Mouse (Mus musculus) thymus, adult 2 months (tissue): ENCODE measurements around the gene Snrk.

ENCODE experiments used
- CTCF ChIP-seq: fragments of 200-500 bp; IDR thresholded peaks from 2 replicates; pipeline ENCODE4 v1.5.1; 2012; ENCODE audit warnings: mild to moderate bottlenecking, control low read depth, low read length, moderate library complexity, borderline replicate concordance; ENCODE audit not compliant: control insufficient read depth, poor library complexity, insufficient read depth; ENCODE audit errors: extremely low read depth
- POLR2A ChIP-seq: fragments of 200-500 bp; IDR thresholded peaks from 2 replicates; pipeline ENCODE4 v1.6.1; 2012; ENCODE audit warnings: mild to moderate bottlenecking, low read length, control low read depth, moderate library complexity; ENCODE audit not compliant: control insufficient read depth, poor library complexity, insufficient read depth; ENCODE audit errors: extremely low read depth

DNA sequence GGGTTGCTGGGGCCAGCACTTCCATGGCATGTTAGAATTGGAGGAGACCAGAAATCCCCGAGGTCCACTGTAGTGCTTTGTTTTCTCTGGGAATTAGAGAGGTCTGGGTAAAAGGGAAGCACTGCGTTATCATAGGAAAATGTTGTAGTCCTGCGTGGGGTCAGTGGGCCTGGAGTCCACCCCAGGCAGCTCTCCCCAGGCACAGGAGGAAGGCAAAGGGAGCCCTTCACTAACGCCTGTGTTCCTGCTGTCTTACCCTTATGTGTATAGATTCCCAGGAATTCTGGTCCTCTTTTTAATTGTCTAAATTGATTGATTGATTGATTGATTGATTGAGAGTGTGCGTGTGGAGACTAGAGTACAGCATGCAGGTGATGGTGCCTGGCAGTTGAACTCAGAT is 6.1 kb downstream of the Snrk start:
- TF ChIP-seq CTCF (no peak), POLR2A (no peak)
